Mouse (Mus musculus): ENCODE results near the gene Dand5.

- TF ChIP-seq CTCF (IDR thresholded peaks at IDR 0.05; ENCODE audit: extremely low read depth, insufficient read depth, insufficient read length, insufficient replicate concordance) (no peak), POLR2A (IDR thresholded peaks at IDR 0.05; ENCODE audit: low read depth, low read length) (no peak)
Measured at GRCm38 (mm10) chr8:84793134-84793533, 29.5 kb downstream of the Dand5 start.

All from spleen, adult 2 months (tissue).